Mouse (Mus musculus): ENCODE measurements around the gene 4931414P19Rik. TPM values are rescaled to one million over a fixed set of nuclear protein-coding genes. Genes with fewer than 3 reads are reported as not detected.

4931414P19Rik gene
- polyA plus RNA-seq, 1 experiment: 8.4 TPM

DNA sequence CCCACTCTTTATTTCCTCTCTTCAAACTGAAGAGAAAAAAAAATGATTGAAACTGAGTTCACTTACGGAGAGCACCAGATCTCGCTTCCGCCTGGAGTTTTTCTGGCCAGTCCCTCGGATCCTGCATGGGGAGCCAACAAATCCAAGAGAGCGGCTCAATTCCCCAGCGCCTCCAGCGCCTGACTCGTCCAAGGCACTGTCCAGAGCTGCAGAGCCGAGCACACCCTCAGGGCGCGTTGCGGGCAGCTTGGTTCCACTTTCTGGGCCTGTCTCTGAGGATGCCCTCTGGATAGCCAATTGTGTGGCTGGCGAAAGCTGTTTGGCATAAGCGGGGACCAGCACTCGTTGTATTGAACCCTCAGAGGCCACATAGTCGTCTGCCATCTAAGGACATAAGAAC, 14.7 kb downstream of the 4931414P19Rik start:
- no peak for TF ChIP-seq POLR2A (IDR thresholded peaks at IDR 0.05; ENCODE audit: insufficient read depth, low read length)
- TF ChIP-seq EP300 (IDR thresholded peaks at IDR 0.05; ENCODE audit: insufficient read depth, low read depth, low read length): no peak
- TF ChIP-seq CTCF (IDR thresholded peaks at IDR 0.05; ENCODE audit: low read depth, low read length): no peak
- H3K4me3 ChIP-seq (ENCODE audit: low read depth, low read length): no peak overlapping the region
- H3K27ac ChIP-seq (ENCODE audit: insufficient read depth, low read length): no peak overlapping the region
- H3K9ac ChIP-seq (ENCODE audit: low read depth, poor library complexity, severe bottlenecking): no peak overlapping the region
- no peaks in the 10 kb centered on the region for H3K36me3 ChIP-seq (ENCODE audit: control insufficient read depth, insufficient read depth, low read length, poor library complexity, severe bottlenecking)
- no peaks in the 10 kb centered on the region for H3K27me3 ChIP-seq (ENCODE audit: control insufficient read depth, insufficient read depth, low read length, poor library complexity, severe bottlenecking)
- peaks cover 6% of the 10 kb centered on the region for H3K4me1 ChIP-seq (ENCODE audit: control insufficient read depth, insufficient read depth, low read length)
- H3K9me3 ChIP-seq (replicated peaks; ENCODE audit: control insufficient read depth, insufficient read depth, low read length, poor library complexity, severe bottlenecking): no peaks in the 10 kb centered on the region

DNA sequence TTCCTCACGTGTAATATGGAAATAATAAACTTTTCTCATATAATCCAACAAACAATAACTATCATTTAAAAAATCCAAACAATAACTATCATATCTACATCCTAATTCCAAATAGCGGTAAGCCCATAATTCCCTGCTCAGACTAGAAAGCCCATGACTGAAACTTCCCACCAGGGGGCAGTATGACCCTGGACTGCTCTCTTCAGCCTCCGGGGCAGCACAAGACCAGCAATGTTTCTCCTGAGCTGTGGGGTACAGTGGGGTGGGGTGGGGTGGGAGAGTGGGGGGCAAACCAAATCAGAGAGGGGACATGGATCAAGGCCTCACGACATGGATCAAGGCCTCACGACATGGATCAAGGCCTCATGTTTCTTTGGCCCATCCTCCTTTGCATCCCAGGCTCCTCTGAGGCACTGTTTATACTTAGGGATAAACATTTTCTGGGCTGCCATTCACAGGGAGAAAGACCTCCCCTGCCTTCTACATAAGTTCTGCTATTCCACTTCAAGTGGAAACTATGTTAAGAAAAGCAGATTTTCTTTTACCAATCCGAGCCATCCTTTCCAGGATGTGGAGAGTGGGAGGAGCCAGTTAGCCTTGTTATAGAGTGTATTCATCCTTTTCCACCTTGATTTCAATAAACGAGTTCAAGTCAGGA, 22.0 kb downstream of the 4931414P19Rik start:
- TF ChIP-seq CTCF (IDR thresholded peaks at IDR 0.05; ENCODE audit: low read depth, low read length) (peak; percentile 70), POLR2A (IDR thresholded peaks at IDR 0.05; ENCODE audit: insufficient read depth, low read length) (no peak)
- H3K36me3 ChIP-seq (ENCODE audit: control insufficient read depth, insufficient read depth, low read length, poor library complexity, severe bottlenecking): no peaks in the 10 kb centered on the region
- no peak overlapping the region for H3K4me3 ChIP-seq (ENCODE audit: low read depth, low read length)

DNA sequence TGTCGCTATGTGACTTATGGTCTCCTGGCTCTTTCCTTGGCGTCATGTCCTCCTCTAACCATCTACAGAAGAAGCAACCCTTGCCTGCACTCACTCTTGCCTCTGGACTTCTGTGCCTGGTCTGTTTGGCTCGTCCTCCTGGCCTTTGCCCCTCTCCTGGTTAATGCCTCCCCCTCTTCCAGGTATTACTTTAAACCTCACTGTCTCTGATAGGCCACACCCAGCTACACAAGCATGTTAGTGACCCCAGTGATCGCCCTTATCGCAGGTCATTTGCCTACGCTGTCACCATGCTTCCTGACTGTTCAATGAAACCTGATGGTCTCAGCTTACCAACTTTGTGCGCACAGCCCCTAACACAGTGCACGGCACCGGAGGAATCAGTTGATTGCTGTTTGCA, 23.3 kb downstream of the 4931414P19Rik start:
- Histone ChIP-seq H3K9me3 (replicated peaks; ENCODE audit: control insufficient read depth, insufficient read depth, low read length, poor library complexity, severe bottlenecking) (no peaks in the 10 kb centered on the region), H3K27ac (ENCODE audit: insufficient read depth, low read length) (no peak overlapping the region), H3K36me3 (ENCODE audit: control insufficient read depth, insufficient read depth, low read length, poor library complexity, severe bottlenecking) (no peaks in the 10 kb centered on the region), H3K4me3 (ENCODE audit: low read depth, low read length) (no peak overlapping the region), H3K27me3 (ENCODE audit: control insufficient read depth, insufficient read depth, low read length, poor library complexity, severe bottlenecking) (no peaks in the 10 kb centered on the region), H3K4me1 (ENCODE audit: control insufficient read depth, insufficient read depth, low read length) (peaks cover 2% of the 10 kb centered on the region), H3K9ac (ENCODE audit: low read depth, poor library complexity, severe bottlenecking) (no peak overlapping the region)
- TF ChIP-seq CTCF (IDR thresholded peaks at IDR 0.05; ENCODE audit: low read depth, low read length) (no peak), EP300 (IDR thresholded peaks at IDR 0.05; ENCODE audit: insufficient read depth, low read depth, low read length) (no peak), POLR2A (IDR thresholded peaks at IDR 0.05; ENCODE audit: insufficient read depth, low read length) (no peak)

More for the DNA sequence above, 22.0 kb downstream of the 4931414P19Rik start:
- no peak overlapping the region for H3K27ac ChIP-seq (ENCODE audit: insufficient read depth, low read length)
- no peak overlapping the region for H3K9ac ChIP-seq (ENCODE audit: low read depth, poor library complexity, severe bottlenecking)
- no peaks in the 10 kb centered on the region for H3K27me3 ChIP-seq (ENCODE audit: control insufficient read depth, insufficient read depth, low read length, poor library complexity, severe bottlenecking)
- peaks cover 2% of the 10 kb centered on the region for H3K4me1 ChIP-seq (ENCODE audit: control insufficient read depth, insufficient read depth, low read length)
- H3K9me3 ChIP-seq (replicated peaks; ENCODE audit: control insufficient read depth, insufficient read depth, low read length, poor library complexity, severe bottlenecking): no peaks in the 10 kb centered on the region

- H3K36me3 ChIP-seq (ENCODE audit: control insufficient read depth, insufficient read depth, low read length, poor library complexity, severe bottlenecking): peaks cover 15% of the 10 kb centered on the region
- peak overlapping the region; percentile 63 for H3K27ac ChIP-seq (ENCODE audit: insufficient read depth, low read length)
- H3K27me3 ChIP-seq (ENCODE audit: control insufficient read depth, insufficient read depth, low read length, poor library complexity, severe bottlenecking): no peaks in the 10 kb centered on the region
- H3K9me3 ChIP-seq (replicated peaks; ENCODE audit: control insufficient read depth, insufficient read depth, low read length, poor library complexity, severe bottlenecking): no peaks in the 10 kb centered on the region
- no peak for TF ChIP-seq POLR2A (IDR thresholded peaks at IDR 0.05; ENCODE audit: insufficient read depth, low read length)
- TF ChIP-seq EP300 (IDR thresholded peaks at IDR 0.05; ENCODE audit: insufficient read depth, low read depth, low read length): peak; percentile 64; the same call in 1 of the 2 replicates
- no peak overlapping the region for H3K4me3 ChIP-seq (ENCODE audit: low read depth, low read length)
- H3K4me1 ChIP-seq (ENCODE audit: control insufficient read depth, insufficient read depth, low read length): peaks cover 2% of the 10 kb centered on the region
- no peak overlapping the region for H3K9ac ChIP-seq (ENCODE audit: low read depth, poor library complexity, severe bottlenecking)
These were observed 26.2 kb downstream of the 4931414P19Rik start for GRCm38 (mm10) chr14:54579638-54580037.

- peak overlapping the region; percentile 80 for H3K4me3 ChIP-seq (ENCODE audit: low read depth, low read length)
- H3K27ac ChIP-seq (ENCODE audit: insufficient read depth, low read length): peak overlapping the region; percentile 90
- peaks cover 2% of the 10 kb centered on the region for H3K4me1 ChIP-seq (ENCODE audit: control insufficient read depth, insufficient read depth, low read length)
- H3K9me3 ChIP-seq (replicated peaks; ENCODE audit: control insufficient read depth, insufficient read depth, low read length, poor library complexity, severe bottlenecking): no peaks in the 10 kb centered on the region
- H3K9ac ChIP-seq (ENCODE audit: low read depth, poor library complexity, severe bottlenecking): peak overlapping the region; percentile 96
- peaks cover 18% of the 10 kb centered on the region for H3K36me3 ChIP-seq (ENCODE audit: control insufficient read depth, insufficient read depth, low read length, poor library complexity, severe bottlenecking)
- TF ChIP-seq EP300 (IDR thresholded peaks at IDR 0.05; ENCODE audit: insufficient read depth, low read depth, low read length): no peak
- TF ChIP-seq POLR2A (IDR thresholded peaks at IDR 0.05; ENCODE audit: insufficient read depth, low read length): no peak
- H3K27me3 ChIP-seq (ENCODE audit: control insufficient read depth, insufficient read depth, low read length, poor library complexity, severe bottlenecking): no peaks in the 10 kb centered on the region
These were observed 27.7 kb downstream of the 4931414P19Rik start for GRCm38 (mm10) chr14:54578063-54578462.

GRCm38 (mm10) chr14:54577089-54577982, 28.5 kb downstream of the 4931414P19Rik start, which contains the start of gene Ajuba:
TSS of gene Ajuba (minus strand) at chr14:54577558.
- H3K9ac ChIP-seq (ENCODE audit: low read depth, poor library complexity, severe bottlenecking): peak within 1 kb of the TSS; percentile 96
- no peaks in the 10 kb centered on the region for H3K9me3 ChIP-seq (replicated peaks; ENCODE audit: control insufficient read depth, insufficient read depth, low read length, poor library complexity, severe bottlenecking)
- peak within 1 kb of the TSS; percentile 80 for H3K4me3 ChIP-seq (ENCODE audit: low read depth, low read length)
- TF ChIP-seq EP300 (IDR thresholded peaks at IDR 0.05; ENCODE audit: insufficient read depth, low read depth, low read length) (peak; percentile 60; the same call in 1 of the 2 replicates), POLR2A (IDR thresholded peaks at IDR 0.05; ENCODE audit: insufficient read depth, low read length) (peak; percentile 50), CTCF (IDR thresholded peaks at IDR 0.05; ENCODE audit: low read depth, low read length) (no peak)
- H3K27ac ChIP-seq (ENCODE audit: insufficient read depth, low read length): peak within 1 kb of the TSS; percentile 90
- peaks cover 2% of the 10 kb centered on the region for H3K4me1 ChIP-seq (ENCODE audit: control insufficient read depth, insufficient read depth, low read length)
- H3K36me3 ChIP-seq (ENCODE audit: control insufficient read depth, insufficient read depth, low read length, poor library complexity, severe bottlenecking): peaks cover 20% of the 10 kb centered on the region
- H3K27me3 ChIP-seq (ENCODE audit: control insufficient read depth, insufficient read depth, low read length, poor library complexity, severe bottlenecking): no peaks in the 10 kb centered on the region
